In the genomic region with DNA sequence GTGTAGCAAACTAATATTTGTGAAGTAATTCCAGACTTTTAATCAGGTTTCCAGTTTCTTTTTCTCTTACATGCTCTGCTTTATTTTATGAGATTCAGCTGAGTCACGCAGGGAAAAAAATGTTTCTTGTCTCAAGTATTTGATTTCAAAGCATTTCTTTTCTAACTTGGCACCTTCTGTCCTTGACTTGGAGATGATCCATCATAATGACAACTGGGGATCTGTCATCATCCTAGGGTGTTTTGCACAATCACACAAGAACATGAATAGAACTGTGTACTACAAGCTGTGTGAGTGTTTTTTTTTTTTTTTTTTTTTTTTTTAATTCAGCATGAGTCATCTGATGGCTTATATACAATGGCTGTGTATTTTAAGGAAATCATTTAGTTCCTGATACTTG, we compare ENCODE assay signal across 16 mouse cellular contexts.
DNase-seq lines count a peak whose midpoint lies in the region; ATAC-seq and TF ChIP-seq lines count a peak whose summit lies in the region.
"Had no signal": no experiment of that assay in that cellular context is flagged by ENCODE, and none has a peak within 500 bp of the region (broad histone marks: within the 10 kb centered on the region; RNA-seq: fewer than 3 reads in every experiment).

No protein-coding gene starts in this region.

- no peaks in the 10 kb centered on the region for H3K9me3 ChIP-seq in forebrain, embryonic 14.5 days (replicated peaks; ENCODE audit: control insufficient read depth, low read length)
- H3K9me3 ChIP-seq in forebrain, embryonic 11.5 days (ENCODE audit: control insufficient read depth, low read length), result no peaks in the 10 kb centered on the region
- H3K9me3 ChIP-seq: embryonic facial prominence, embryonic 15.5 days; heart, embryonic 13.5 days; kidney, embryonic 15.5 days; midbrain, embryonic 12.5 days had no signal

- no peak overlapping the region for H3K9ac ChIP-seq in forebrain, embryonic 14.5 days (ENCODE audit: low read length)
- no peak overlapping the region for H3K9ac ChIP-seq in forebrain, embryonic 11.5 days (ENCODE audit: low read length)
- H3K9ac ChIP-seq: embryonic facial prominence, embryonic 15.5 days; heart, embryonic 13.5 days; kidney, embryonic 15.5 days; liver, postnatal 0 days; midbrain, embryonic 12.5 days had no signal

- no peak overlapping the region for H3K4me3 ChIP-seq in forebrain, embryonic 14.5 days (ENCODE audit: low read depth, low read length)
- no peak overlapping the region for H3K4me3 ChIP-seq in forebrain, embryonic 11.5 days (ENCODE audit: low read depth, low read length)
- no peak overlapping the region for H3K4me3 ChIP-seq in layer of hippocampus, adult 2 months
- H3K4me3 ChIP-seq: embryonic facial prominence, embryonic 15.5 days; heart, embryonic 13.5 days; kidney, embryonic 15.5 days; midbrain, embryonic 12.5 days had no signal

- no peak for ATAC-seq in forebrain, embryonic 14.5 days
- no peak for ATAC-seq in forebrain, embryonic 11.5 days (replicated peaks; ENCODE audit: low FRiP score)
- ATAC-seq: hindbrain, embryonic 16.5 days; liver, postnatal 0 days had no signal

- no peak for TF ChIP-seq CTCF in layer of hippocampus, adult 2 months (conservative IDR thresholded peaks at IDR 0.05)

- no peak overlapping the region for H3K4me2 ChIP-seq in forebrain, embryonic 14.5 days (ENCODE audit: low read length)
- H3K4me2 ChIP-seq in forebrain, embryonic 11.5 days (ENCODE audit: low read depth, low read length, severe bottlenecking), result no peak overlapping the region
- H3K4me2 ChIP-seq: embryonic facial prominence, embryonic 15.5 days; heart, embryonic 13.5 days; kidney, embryonic 15.5 days; midbrain, embryonic 12.5 days had no signal

- H3K4me1 ChIP-seq in forebrain, embryonic 14.5 days (ENCODE audit: control insufficient read depth, insufficient read depth, low read length), result no peaks in the 10 kb centered on the region
- no peaks in the 10 kb centered on the region for H3K4me1 ChIP-seq in forebrain, embryonic 11.5 days (replicated peaks; ENCODE audit: control insufficient read depth, insufficient read depth, low read length)
- H3K4me1 ChIP-seq: embryonic facial prominence, embryonic 15.5 days; kidney, embryonic 15.5 days; midbrain, embryonic 12.5 days had no signal

- no peak overlapping the region for H3K27ac ChIP-seq in forebrain, embryonic 14.5 days (ENCODE audit: low read depth, low read length)
- H3K27ac ChIP-seq in forebrain, embryonic 11.5 days (ENCODE audit: low read depth, low read length), result no peak overlapping the region
- H3K27ac ChIP-seq in layer of hippocampus, adult 2 months, result peak overlapping the region; percentile 28; the same call in 1 of the 2 replicates
- H3K27ac ChIP-seq: embryonic facial prominence, embryonic 15.5 days; heart, embryonic 13.5 days; kidney, embryonic 15.5 days; midbrain, embryonic 12.5 days had no signal

- no peaks in the 10 kb centered on the region for H3K36me3 ChIP-seq in forebrain, embryonic 14.5 days (ENCODE audit: control insufficient read depth, insufficient read depth, low read length)
- no peaks in the 10 kb centered on the region for H3K36me3 ChIP-seq in forebrain, embryonic 11.5 days (ENCODE audit: control insufficient read depth, insufficient read depth, low read length)
- H3K36me3 ChIP-seq: embryonic facial prominence, embryonic 15.5 days; heart, embryonic 13.5 days; kidney, embryonic 15.5 days; midbrain, embryonic 12.5 days had no signal

- no peaks in the 10 kb centered on the region for H3K27me3 ChIP-seq in forebrain, embryonic 14.5 days (replicated peaks; ENCODE audit: control insufficient read depth, insufficient read depth, low read length)
- H3K27me3 ChIP-seq in forebrain, embryonic 11.5 days (ENCODE audit: control insufficient read depth, insufficient read depth, low read length), result no peaks in the 10 kb centered on the region
- H3K27me3 ChIP-seq: embryonic facial prominence, embryonic 15.5 days; heart, embryonic 13.5 days; kidney, embryonic 15.5 days; midbrain, embryonic 12.5 days had no signal

- peak; percentile 36 for DNase-seq in forebrain, embryonic 14.5 days (ENCODE audit: low spot score)
- no peak for DNase-seq in forebrain, embryonic 11.5 days (ENCODE audit: low spot score)
- peak; percentile 27 to 75 for DNase-seq in layer of hippocampus, adult 2 months (ENCODE audit: low spot score in 2 of 2)
- no peak for DNase-seq in layer of hippocampus, postnatal 36 days
- DNase-seq in 3T3-L1 (ENCODE audit: low read depth, low spot score), result peak; percentile 89
- peak; percentile 86 for DNase-seq in brain, adult 2 months (ENCODE audit: low read depth, low spot score)
- DNase-seq in kidney, adult 18-20 months, result no peak
- DNase-seq in retina, postnatal 1 day, result no peak
- DNase-seq: cerebellum, postnatal 14 days; liver, postnatal 0 days; thymus, postnatal 36 days had no signal

- WGBS in forebrain, embryonic 14.5 days, result 82% methylated on average over 1 of the region's 1 CpGs
- 89% methylated on average over 1 of the region's 1 CpGs for WGBS in forebrain, embryonic 11.5 days

Comparison
In these comparisons a context has a peak if more than half of its experiments do, and no peak if none do; other contexts are left out.
1. DNase-seq: peak in forebrain, embryonic 14.5 days (single experiment), layer of hippocampus, adult 2 months (2 of 2), 3T3-L1 (single experiment) and brain, adult 2 months (single experiment); none in forebrain, embryonic 11.5 days (single experiment), layer of hippocampus, postnatal 36 days (0 of 2), kidney, adult 18-20 months (single experiment) and retina, postnatal 1 day (single experiment).